Mouse (Mus musculus) olfactory bulb, adult 2 months (tissue): ENCODE data around the gene Sstr5.

Experiments used
- CTCF ChIP-seq: fragments of 200-500 bp; IDR thresholded peaks from 2 replicates; pipeline ENCODE4 v1.5.1; 2012; ENCODE audit warnings: low read depth, mild to moderate bottlenecking, low read length, moderate library complexity; ENCODE audit not compliant: insufficient read depth
- POLR2A ChIP-seq: fragments of 200-500 bp; IDR thresholded peaks from 2 replicates; pipeline ENCODE4 v1.6.1; 2012; ENCODE audit warnings: mild to moderate bottlenecking, low read depth, low read length, moderate library complexity; ENCODE audit not compliant: insufficient read depth

- TF ChIP-seq CTCF (no peak), POLR2A (no peak)
Measured at GRCm38 (mm10) chr17:25464091-25464490, 33.0 kb downstream of the Sstr5 start.
